Mouse (Mus musculus) urinary bladder, postnatal 25 days (tissue): ENCODE data around the gene Vmn2r100.

ENCODE experiments used
- DNase-seq: peaks from one replicate; pipeline ENCODE4 v3.0.0; 2022; ENCODE audit warnings: low spot score

Vmn2r100 gene

GRCm38 (mm10) chr17:19504432-19504831 lies at the start of gene Vmn2r100:
Vmn2r100 (plus strand) TSS chr17:19504732.
- DNase-seq = no peak

GRCm38 (mm10) chr17:19482866-19483265 lies 21.7 kb upstream of the Vmn2r100 start:
- DNase-seq = no peak

GRCm38 (mm10) chr17:19576927-19577326 lies 72.4 kb downstream of the Vmn2r100 start, which contains the start of gene Vmn2r101:
Vmn2r101 (plus strand) TSS chr17:19577227.
- DNase-seq = no peak
